Mouse (Mus musculus): ENCODE results near the gene Prkci. TPM values are rescaled to one million over a fixed set of nuclear protein-coding genes. Genes with fewer than 3 reads are reported as not detected.

Prkci gene
- polyA plus RNA-seq, 1 experiment: 0.10 TPM

- no peaks in the 10 kb centered on the region for H3K9me3 ChIP-seq (ENCODE audit: control insufficient read depth, low read length)
- no peak overlapping the region for H3K4me3 ChIP-seq (replicated peaks)
- no peak for TF ChIP-seq GATA1 (IDR thresholded peaks at IDR 0.05; ENCODE audit: low read length)
- TF ChIP-seq TAL1 (IDR thresholded peaks at IDR 0.05; ENCODE audit: low read length): no peak
- no peaks in the 10 kb centered on the region; the same call in 1 of the 2 replicates for H3K4me1 ChIP-seq (ENCODE audit: control insufficient read depth)
- H3K36me3 ChIP-seq (ENCODE audit: control insufficient read depth): no peaks in the 10 kb centered on the region
- H3K27me3 ChIP-seq (ENCODE audit: control insufficient read depth): no peaks in the 10 kb centered on the region
Measured at GRCm38 (mm10) chr3:31085000-31085399, 89.5 kb downstream of the Prkci start.

- H3K4me3 ChIP-seq (replicated peaks): no peak overlapping the region
- H3K27me3 ChIP-seq (ENCODE audit: control insufficient read depth): peaks cover 2% of the 10 kb centered on the region; the same call in 1 of the 2 replicates
- TF ChIP-seq GATA1 (IDR thresholded peaks at IDR 0.05; ENCODE audit: low read length) (no peak), TAL1 (IDR thresholded peaks at IDR 0.05; ENCODE audit: low read length) (no peak)
- H3K4me1 ChIP-seq (ENCODE audit: control insufficient read depth): peaks cover 33% of the 10 kb centered on the region
- no peaks in the 10 kb centered on the region for H3K36me3 ChIP-seq (ENCODE audit: control insufficient read depth)
- H3K9me3 ChIP-seq (ENCODE audit: control insufficient read depth, low read length): no peaks in the 10 kb centered on the region
Measured at GRCm38 (mm10) chr3:31088789-31089775, 93.5 kb downstream of the Prkci start.

- H3K9me3 ChIP-seq (ENCODE audit: control insufficient read depth, low read length): no peaks in the 10 kb centered on the region
- H3K36me3 ChIP-seq (ENCODE audit: control insufficient read depth): no peaks in the 10 kb centered on the region
- H3K27me3 ChIP-seq (ENCODE audit: control insufficient read depth): peaks cover 2% of the 10 kb centered on the region; the same call in 1 of the 2 replicates
- peaks cover 33% of the 10 kb centered on the region for H3K4me1 ChIP-seq (ENCODE audit: control insufficient read depth)
- no peak overlapping the region for H3K4me3 ChIP-seq (replicated peaks)
- TF ChIP-seq TAL1 (IDR thresholded peaks at IDR 0.05; ENCODE audit: low read length): no peak
- TF ChIP-seq GATA1 (IDR thresholded peaks at IDR 0.05; ENCODE audit: low read length): no peak
Measured at GRCm38 (mm10) chr3:31089956-31090355, 94.4 kb downstream of the Prkci start.

- TF ChIP-seq TAL1 (IDR thresholded peaks at IDR 0.05; ENCODE audit: low read length) (no peak), GATA1 (IDR thresholded peaks at IDR 0.05; ENCODE audit: low read length) (no peak)
- H3K4me1 ChIP-seq (ENCODE audit: control insufficient read depth): peaks cover 48% of the 10 kb centered on the region
- H3K4me3 ChIP-seq (replicated peaks): peak overlapping the region; percentile 81
- peaks cover 10% of the 10 kb centered on the region for H3K36me3 ChIP-seq (ENCODE audit: control insufficient read depth)
- no peaks in the 10 kb centered on the region for H3K9me3 ChIP-seq (ENCODE audit: control insufficient read depth, low read length)
- peaks cover 15% of the 10 kb centered on the region for H3K27me3 ChIP-seq (ENCODE audit: control insufficient read depth)
Measured at GRCm38 (mm10) chr3:31093196-31093595, 97.6 kb downstream of the Prkci start.

- TF ChIP-seq TAL1 (IDR thresholded peaks at IDR 0.05; ENCODE audit: low read length) (no peak), GATA1 (IDR thresholded peaks at IDR 0.05; ENCODE audit: low read length) (no peak)
- peak overlapping the region; percentile 81 for H3K4me3 ChIP-seq (replicated peaks)
- no peaks in the 10 kb centered on the region for H3K9me3 ChIP-seq (ENCODE audit: control insufficient read depth, low read length)
- H3K4me1 ChIP-seq (ENCODE audit: control insufficient read depth): peaks cover 51% of the 10 kb centered on the region
- peaks cover 10% of the 10 kb centered on the region for H3K36me3 ChIP-seq (ENCODE audit: control insufficient read depth)
- H3K27me3 ChIP-seq (ENCODE audit: control insufficient read depth): peaks cover 15% of the 10 kb centered on the region
Measured at GRCm38 (mm10) chr3:31093627-31094351, 98.2 kb downstream of the Prkci start.

- Histone ChIP-seq H3K4me1 (ENCODE audit: control insufficient read depth) (peaks cover 53% of the 10 kb centered on the region), H3K4me3 (replicated peaks) (peak within 1 kb of the TSS; percentile 81), H3K36me3 (ENCODE audit: control insufficient read depth) (peaks cover 10% of the 10 kb centered on the region), H3K27me3 (ENCODE audit: control insufficient read depth) (peaks cover 15% of the 10 kb centered on the region), H3K9me3 (ENCODE audit: control insufficient read depth, low read length) (no peaks in the 10 kb centered on the region)
- TF ChIP-seq GATA1 (IDR thresholded peaks at IDR 0.05; ENCODE audit: low read length) (no peak), TAL1 (IDR thresholded peaks at IDR 0.05; ENCODE audit: low read length) (no peak)
Measured at GRCm38 (mm10) chr3:31094531-31095178, 99.1 kb downstream of the Prkci start, which contains the start of gene Skil. Gene Skil, plus strand, starts transcription at chr3:31095058.

GRCm38 (mm10) chr3:31095179-31095490, 99.6 kb downstream of the Prkci start:
- Histone ChIP-seq H3K4me3 (replicated peaks) (peak overlapping the region; percentile 81), H3K9me3 (ENCODE audit: control insufficient read depth, low read length) (no peaks in the 10 kb centered on the region), H3K27me3 (ENCODE audit: control insufficient read depth) (peaks cover 15% of the 10 kb centered on the region), H3K36me3 (ENCODE audit: control insufficient read depth) (peaks cover 10% of the 10 kb centered on the region), H3K4me1 (ENCODE audit: control insufficient read depth) (peaks cover 53% of the 10 kb centered on the region)
- TF ChIP-seq TAL1 (IDR thresholded peaks at IDR 0.05; ENCODE audit: low read length) (no peak), GATA1 (IDR thresholded peaks at IDR 0.05; ENCODE audit: low read length) (no peak)

GRCm38 (mm10) chr3:31095491-31096154, 100.1 kb downstream of the Prkci start:
- Histone ChIP-seq H3K4me1 (ENCODE audit: control insufficient read depth) (peaks cover 49% of the 10 kb centered on the region), H3K36me3 (ENCODE audit: control insufficient read depth) (peaks cover 10% of the 10 kb centered on the region), H3K4me3 (replicated peaks) (peak overlapping the region; percentile 81), H3K9me3 (ENCODE audit: control insufficient read depth, low read length) (no peaks in the 10 kb centered on the region), H3K27me3 (ENCODE audit: control insufficient read depth) (peaks cover 15% of the 10 kb centered on the region)
- no peak for TF ChIP-seq GATA1 (IDR thresholded peaks at IDR 0.05; ENCODE audit: low read length)
- no peak for TF ChIP-seq TAL1 (IDR thresholded peaks at IDR 0.05; ENCODE audit: low read length)

All from erythroblast, embryonic 14.5 days (primary cell).